Mouse (Mus musculus): ENCODE data around the gene Calca. TPM values are rescaled to one million over a fixed set of nuclear protein-coding genes. Genes with fewer than 3 reads are reported as not detected.

Calca gene
- polyA plus RNA-seq (2012; rRNA removed), result not detected in 2 replicates

DNA sequence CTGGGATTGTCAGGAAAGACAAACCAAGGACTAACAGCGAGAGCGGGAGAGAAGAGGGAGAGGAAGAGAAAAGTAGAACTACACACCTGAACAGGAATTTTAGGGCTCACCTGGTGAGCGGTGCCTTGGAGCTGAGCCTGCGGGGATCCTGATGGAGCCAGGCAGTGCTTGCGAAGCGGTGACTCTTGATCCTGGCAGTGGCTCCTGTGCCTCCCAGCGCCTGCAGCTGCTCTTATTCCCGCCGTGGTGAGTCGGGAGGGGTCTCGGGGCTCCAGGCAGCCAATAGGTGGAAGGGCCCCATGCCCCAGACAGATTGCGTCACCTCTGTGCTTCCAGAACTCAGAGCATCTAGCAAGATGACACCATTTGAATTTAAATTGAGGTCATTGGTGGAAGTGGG, at the start of gene Calca:
Gene Calca, minus strand, starts transcription at position 256 of the 400 bp plus-strand sequence.

Other genes starting within 250 kb of the Calca start
- gene Pde3b, start 221.1 kb downstream of the Calca start, polyA plus RNA-seq (2012; rRNA removed), result 3.6 and 3.9 TPM in 2 replicates
- 1.5 and 1.7 TPM in 2 replicates for gene Cyp2r1, start 73.4 kb downstream of the Calca start, polyA plus RNA-seq (2012; rRNA removed)
- gene Calcb, start 82.3 kb upstream of the Calca start, polyA plus RNA-seq (2012; rRNA removed), result 1.6 and 2.3 TPM in 2 replicates
- 3.1 and 4.3 TPM in 2 replicates for gene Insc, start 107.3 kb upstream of the Calca start, polyA plus RNA-seq (2012; rRNA removed)

Data from colon, adult 2 months (tissue).